Mouse (Mus musculus): Measurements from ENCODE around the gene 4930558C23Rik. TPM values are rescaled to one million over a fixed set of nuclear protein-coding genes. Genes with fewer than 3 reads are reported as not detected.
A peak's percentile ranks its signal among the peaks of the same experiment; 100 is the strongest.
"Not testable (repeated sequence)": the region's sequence is repeated elsewhere in the genome, so short reads cannot be mapped to it uniquely, and the experiment has no call there.

4930558C23Rik gene
- polyA plus RNA-seq, 1 experiment from 2014 or later: not detected

- no peaks in the 10 kb centered on the region for H3K9me3 ChIP-seq (replicated peaks)
- peaks cover 12% of the 10 kb centered on the region for H3K36me3 ChIP-seq (ENCODE audit: poor library complexity, severe bottlenecking)
- no peak for ATAC-seq
- WGBS: 94% methylated on average over 2 of the region's 2 CpGs
- no peak overlapping the region for H3K9ac ChIP-seq
- no peak overlapping the region for H3K27ac ChIP-seq
- H3K4me1 ChIP-seq: peaks cover 7% of the 10 kb centered on the region; the same call in 1 of the 2 replicates
- no peaks in the 10 kb centered on the region for H3K27me3 ChIP-seq
- H3K4me3 ChIP-seq: no peak overlapping the region
- no peak overlapping the region for H3K4me2 ChIP-seq
Measured at GRCm38 (mm10) chr3:95357746-95358145, 44.9 kb downstream of the 4930558C23Rik start.

GRCm38 (mm10) chr3:95356701-95357449 is 45.8 kb downstream of the 4930558C23Rik start, which contains the start of gene Setdb1:
Setdb1 (minus strand) TSS chr3:95357202.
- peak within 1 kb of the TSS; percentile 55 for H3K4me2 ChIP-seq
- H3K27me3 ChIP-seq; H3K9me3 ChIP-seq (replicated peaks); H3K4me1 ChIP-seq; H3K27ac ChIP-seq: not testable (repeated sequence)
- peak within 1 kb of the TSS; percentile 52 for H3K4me3 ChIP-seq
- peak; percentile 97 for ATAC-seq
- peaks cover 21% of the 10 kb centered on the region for H3K36me3 ChIP-seq (ENCODE audit: poor library complexity, severe bottlenecking)
- H3K9ac ChIP-seq: peak within 1 kb of the TSS; percentile 67
- WGBS: under 1% methylated on average over 26 of the region's 57 CpGs

- not testable (repeated sequence) for H3K9me3 ChIP-seq (replicated peaks); H3K27me3 ChIP-seq; H3K4me1 ChIP-seq; ATAC-seq; H3K27ac ChIP-seq
- Histone ChIP-seq H3K9ac (peak overlapping the region; percentile 67; the same call in 1 of the 2 replicates), H3K4me3 (peak overlapping the region; percentile 52), H3K4me2 (peak overlapping the region; percentile 55), H3K36me3 (ENCODE audit: poor library complexity, severe bottlenecking) (peaks cover 28% of the 10 kb centered on the region)
- WGBS: 29% methylated on average over 10 of the region's 19 CpGs
Measured at GRCm38 (mm10) chr3:95355911-95356544, 46.6 kb downstream of the 4930558C23Rik start.

- ATAC-seq: no peak
- H3K36me3 ChIP-seq (ENCODE audit: poor library complexity, severe bottlenecking): peaks cover 91% of the 10 kb centered on the region
Measured at GRCm38 (mm10) chr3:95349491-95349890, 53.1 kb downstream of the 4930558C23Rik start.

GRCm38 (mm10) chr3:95348343-95348742 is 54.3 kb downstream of the 4930558C23Rik start:
- not testable (repeated sequence) for H3K27ac ChIP-seq; H3K27me3 ChIP-seq; H3K9ac ChIP-seq; H3K4me2 ChIP-seq; H3K4me1 ChIP-seq; ATAC-seq; H3K9me3 ChIP-seq (replicated peaks); H3K4me3 ChIP-seq
- H3K36me3 ChIP-seq (ENCODE audit: poor library complexity, severe bottlenecking): peaks cover 92% of the 10 kb centered on the region
- 90% methylated on average over 5 of the region's 5 CpGs for WGBS

More at GRCm38 (mm10) chr3:95349491-95349890, 53.1 kb downstream of the 4930558C23Rik start:
- Histone ChIP-seq H3K9me3 (replicated peaks) (no peaks in the 10 kb centered on the region), H3K4me2 (no peak overlapping the region), H3K4me3 (no peak overlapping the region), H3K9ac (no peak overlapping the region), H3K27ac (no peak overlapping the region), H3K27me3 (no peaks in the 10 kb centered on the region), H3K4me1 (no peaks in the 10 kb centered on the region)

- Histone ChIP-seq H3K27me3 (no peaks in the 10 kb centered on the region), H3K4me3 (no peak overlapping the region), H3K9ac (no peak overlapping the region; the same call in 1 of the 2 replicates), H3K9me3 (replicated peaks) (no peaks in the 10 kb centered on the region), H3K27ac (no peak overlapping the region), H3K36me3 (ENCODE audit: poor library complexity, severe bottlenecking) (peaks cover 92% of the 10 kb centered on the region), H3K4me1 (no peaks in the 10 kb centered on the region), H3K4me2 (no peak overlapping the region)
- 92% methylated on average over 7 of the region's 7 CpGs for WGBS
- no peak for ATAC-seq
Measured at GRCm38 (mm10) chr3:95346454-95346853, 56.2 kb downstream of the 4930558C23Rik start.

GRCm38 (mm10) chr3:95343356-95344000 is 59.2 kb downstream of the 4930558C23Rik start:
- H3K27me3 ChIP-seq; H3K4me1 ChIP-seq; H3K4me3 ChIP-seq; H3K9ac ChIP-seq; H3K4me2 ChIP-seq; H3K9me3 ChIP-seq (replicated peaks); ATAC-seq; H3K27ac ChIP-seq: not testable (repeated sequence)
- peaks cover 94% of the 10 kb centered on the region for H3K36me3 ChIP-seq (ENCODE audit: poor library complexity, severe bottlenecking)
- 91% methylated on average over 9 of the region's 9 CpGs for WGBS

GRCm38 (mm10) chr3:95338251-95338650 is 64.4 kb downstream of the 4930558C23Rik start:
- no peak overlapping the region for H3K9ac ChIP-seq
- no peak overlapping the region for H3K27ac ChIP-seq
- H3K4me3 ChIP-seq: no peak overlapping the region
- no peak overlapping the region for H3K4me2 ChIP-seq
- H3K27me3 ChIP-seq: no peaks in the 10 kb centered on the region
- H3K9me3 ChIP-seq (replicated peaks): no peaks in the 10 kb centered on the region
- no peak for ATAC-seq
- no peaks in the 10 kb centered on the region for H3K4me1 ChIP-seq
- peaks cover 98% of the 10 kb centered on the region for H3K36me3 ChIP-seq (ENCODE audit: poor library complexity, severe bottlenecking)
- 96% methylated on average over 4 of the region's 4 CpGs for WGBS

GRCm38 (mm10) chr3:95337345-95337744 is 65.3 kb downstream of the 4930558C23Rik start:
- Histone ChIP-seq H3K4me1 (no peaks in the 10 kb centered on the region), H3K9me3 (replicated peaks) (no peaks in the 10 kb centered on the region), H3K4me2 (no peak overlapping the region), H3K36me3 (ENCODE audit: poor library complexity, severe bottlenecking) (peaks cover 98% of the 10 kb centered on the region), H3K27ac (no peak overlapping the region), H3K9ac (no peak overlapping the region), H3K4me3 (no peak overlapping the region), H3K27me3 (no peaks in the 10 kb centered on the region)
- WGBS: 98% methylated on average over 4 of the region's 4 CpGs
- ATAC-seq: no peak

Other genes starting within 250 kb of the 4930558C23Rik start
- 14.1 and 14.6 TPM in 2 replicates for gene Sema6c, start 242.4 kb downstream of the 4930558C23Rik start, polyA plus RNA-seq (2015; fragmentation: Nextera tagmentation; extraction: Ambion mirVana)
- gene Gabpb2, start 184.9 kb downstream of the 4930558C23Rik start, polyA plus RNA-seq (2015; fragmentation: Nextera tagmentation; extraction: Ambion mirVana): 7.7 and 8.5 TPM in 2 replicates
- 92.3 and 96.3 TPM in 2 replicates for gene Cdc42se1, start 174.1 kb downstream of the 4930558C23Rik start, polyA plus RNA-seq (2015; fragmentation: Nextera tagmentation; extraction: Ambion mirVana)
- 174 and 191 TPM in 2 replicates for gene Mllt11, start 170.7 kb downstream of the 4930558C23Rik start, polyA plus RNA-seq (2015; fragmentation: Nextera tagmentation; extraction: Ambion mirVana)
- gene Gm128, start 161.2 kb downstream of the 4930558C23Rik start, polyA plus RNA-seq (2015; fragmentation: Nextera tagmentation; extraction: Ambion mirVana): 0.19 and 0.38 TPM in 2 replicates
- gene Bnipl, start 151.6 kb downstream of the 4930558C23Rik start, polyA plus RNA-seq (2015; fragmentation: Nextera tagmentation; extraction: Ambion mirVana): not detected in 2 replicates
- 39.6 and 40.0 TPM in 2 replicates for gene Mindy1, start 121.5 kb downstream of the 4930558C23Rik start, polyA plus RNA-seq (2015; fragmentation: Nextera tagmentation; extraction: Ambion mirVana)
- gene Prune1, start 120.8 kb downstream of the 4930558C23Rik start, polyA plus RNA-seq (2015; fragmentation: Nextera tagmentation; extraction: Ambion mirVana): 28.4 and 32.7 TPM in 2 replicates
- gene Anxa9, start 95.7 kb downstream of the 4930558C23Rik start, polyA plus RNA-seq (2015; fragmentation: Nextera tagmentation; extraction: Ambion mirVana): 0.52 and 1.1 TPM in 2 replicates
- gene Cers2, start 88.0 kb downstream of the 4930558C23Rik start, polyA plus RNA-seq (2015; fragmentation: Nextera tagmentation; extraction: Ambion mirVana): 98.4 and 103 TPM in 2 replicates
- gene Setdb1, start 45.6 kb downstream of the 4930558C23Rik start, polyA plus RNA-seq (2015; fragmentation: Nextera tagmentation; extraction: Ambion mirVana): 45.4 and 51.8 TPM in 2 replicates
- gene Arnt, start 31.5 kb upstream of the 4930558C23Rik start, polyA plus RNA-seq (2015; fragmentation: Nextera tagmentation; extraction: Ambion mirVana): 24.8 and 28.1 TPM in 2 replicates
- gene Ctsk, start 96.4 kb upstream of the 4930558C23Rik start, polyA plus RNA-seq (2015; fragmentation: Nextera tagmentation; extraction: Ambion mirVana): 3.2 and 4.3 TPM in 2 replicates
- gene Ctss, start 123.9 kb upstream of the 4930558C23Rik start, polyA plus RNA-seq (2015; fragmentation: Nextera tagmentation; extraction: Ambion mirVana): 6.5 and 7.6 TPM in 2 replicates
- not detected in 2 replicates for gene Hormad1, start 156.8 kb upstream of the 4930558C23Rik start, polyA plus RNA-seq (2015; fragmentation: Nextera tagmentation; extraction: Ambion mirVana)
- 35.6 and 36.6 TPM in 2 replicates for gene Golph3l, start 186.1 kb upstream of the 4930558C23Rik start, polyA plus RNA-seq (2015; fragmentation: Nextera tagmentation; extraction: Ambion mirVana)
- gene Ensa, start 222.2 kb upstream of the 4930558C23Rik start, polyA plus RNA-seq (2015; fragmentation: Nextera tagmentation; extraction: Ambion mirVana): 98.1 and 108 TPM in 2 replicates

All from forebrain, embryonic 13.5 days (tissue).